In the genomic region with DNA sequence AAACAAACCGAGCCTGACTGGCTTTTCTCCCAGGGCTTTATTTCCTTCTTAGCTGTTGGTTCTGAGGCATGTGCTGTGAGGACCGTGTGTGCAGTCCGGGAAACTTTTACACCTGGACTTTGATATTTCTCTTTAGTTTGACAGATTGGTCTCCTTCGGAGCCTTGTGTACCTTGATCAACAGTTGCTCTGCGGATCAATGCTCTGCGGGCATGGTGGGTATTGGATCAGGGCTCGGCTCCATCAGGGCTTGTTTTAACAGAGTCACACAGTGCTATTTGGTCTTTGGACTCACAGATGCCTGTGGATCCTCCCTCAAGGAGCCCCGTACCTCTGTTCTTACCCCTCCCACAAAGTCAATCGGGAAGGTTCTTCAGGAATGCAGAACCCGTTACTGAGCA, we compare ENCODE assay signal across 10 mouse cellular contexts. TPM values are rescaled to one million over a fixed set of nuclear protein-coding genes. Genes with fewer than 3 reads are reported as not detected.
DNase-seq lines count a peak whose midpoint lies in the region; ATAC-seq and TF ChIP-seq lines count a peak whose summit lies in the region.
"Had no signal": no experiment of that assay in that cellular context is flagged by ENCODE, and none has a peak within 500 bp of the region (broad histone marks: within the 10 kb centered on the region; RNA-seq: fewer than 3 reads in every experiment).

No protein-coding gene starts in this region.

- no peak overlapping the region for H3K9ac ChIP-seq in lung, embryonic 16.5 days (ENCODE audit: low read length)
- no peak overlapping the region; the same call in 1 of the 2 replicates for H3K9ac ChIP-seq in hindbrain, embryonic 15.5 days
- no peak overlapping the region for H3K9ac ChIP-seq in liver, embryonic 11.5 days (ENCODE audit: low read depth, low read length)
- H3K9ac ChIP-seq in stomach, postnatal 0 days (ENCODE audit: low read length) = no peak overlapping the region

- H3K4me1 ChIP-seq in lung, embryonic 16.5 days (replicated peaks; ENCODE audit: control insufficient read depth, insufficient read depth, low read length) = no peaks in the 10 kb centered on the region
- H3K4me1 ChIP-seq in hindbrain, embryonic 15.5 days (replicated peaks) = peaks cover 10% of the 10 kb centered on the region
- H3K4me1 ChIP-seq in liver, embryonic 11.5 days (replicated peaks; ENCODE audit: control insufficient read depth, insufficient read depth, low read length) = 0 out of 2 replicates have a peak, but pooled peaks cover 2% of the 10 kb centered on the region
- H3K4me1 ChIP-seq in stomach, postnatal 0 days (replicated peaks; ENCODE audit: control insufficient read depth, insufficient read depth) = no peaks in the 10 kb centered on the region

- H3K27ac ChIP-seq in lung, embryonic 16.5 days (ENCODE audit: low read length) = no peak overlapping the region
- H3K27ac ChIP-seq in hindbrain, embryonic 15.5 days (replicated peaks) = no peak overlapping the region
- H3K27ac ChIP-seq in liver, embryonic 11.5 days (ENCODE audit: low read depth, low read length) = no peak overlapping the region
- no peak overlapping the region for H3K27ac ChIP-seq in stomach, postnatal 0 days (replicated peaks)

- peak overlapping the region; percentile 69 for H3K4me2 ChIP-seq in lung, embryonic 16.5 days (ENCODE audit: low read depth, low read length)
- H3K4me2 ChIP-seq in hindbrain, embryonic 15.5 days = peak overlapping the region; percentile 57
- H3K4me2 ChIP-seq in liver, embryonic 11.5 days = peak overlapping the region; percentile 57; the same call in 1 of the 2 replicates
- peak overlapping the region; percentile 57 for H3K4me2 ChIP-seq in stomach, postnatal 0 days (replicated peaks; ENCODE audit: low read depth)

- H3K36me3 ChIP-seq in lung, embryonic 16.5 days (ENCODE audit: control insufficient read depth, insufficient read depth, low read length) = no peaks in the 10 kb centered on the region
- H3K36me3 ChIP-seq in hindbrain, embryonic 15.5 days = no peaks in the 10 kb centered on the region
- H3K36me3 ChIP-seq in liver, embryonic 11.5 days (ENCODE audit: control insufficient read depth, insufficient read depth, low read length) = no peaks in the 10 kb centered on the region
- no peaks in the 10 kb centered on the region for H3K36me3 ChIP-seq in stomach, postnatal 0 days (ENCODE audit: control insufficient read depth, insufficient read depth, low read length)

- no peak for DNase-seq in lung, postnatal 10 days
- peak; percentile 34 for DNase-seq in liver, embryonic 11.5 days (ENCODE audit: low spot score)
- DNase-seq in stomach, postnatal 0 days (ENCODE audit: low spot score) = no peak
- no peak for DNase-seq in adrenal gland, adult 2 months
- no peak for DNase-seq in right cerebral cortex, postnatal 4 days
- no peak for DNase-seq in embryo, embryonic 9.5 days (ENCODE audit: extremely low spot score)

- no peak for ATAC-seq in lung, embryonic 16.5 days (ENCODE audit: low read depth)
- ATAC-seq in hindbrain, embryonic 15.5 days (ENCODE audit: low FRiP score, low read depth) = peak; percentile 31; the same call in 1 of the 2 replicates
- ATAC-seq in liver, embryonic 11.5 days (replicated peaks; ENCODE audit: low FRiP score) = peak; percentile 51; the same call in 1 of the 2 replicates
- ATAC-seq in stomach, postnatal 0 days (ENCODE audit: low FRiP score, low TSS enrichment) = no peak; the same call in 1 of the 2 replicates

- TF ChIP-seq CTCF in stomach, postnatal 0 days (IDR thresholded peaks at IDR 0.05; ENCODE audit: low read depth) = no peak

- H3K27me3 ChIP-seq in lung, embryonic 16.5 days (ENCODE audit: control insufficient read depth, insufficient read depth, low read depth, low read length) = no peaks in the 10 kb centered on the region
- H3K27me3 ChIP-seq in hindbrain, embryonic 15.5 days = no peaks in the 10 kb centered on the region
- H3K27me3 ChIP-seq in liver, embryonic 11.5 days (replicated peaks; ENCODE audit: control insufficient read depth, insufficient read depth, low read length) = no peaks in the 10 kb centered on the region; the same call in 1 of the 2 replicates
- H3K27me3 ChIP-seq in stomach, postnatal 0 days (ENCODE audit: control insufficient read depth, insufficient read depth, low read length) = no peaks in the 10 kb centered on the region

- H3K4me3 ChIP-seq in lung, embryonic 16.5 days (ENCODE audit: low read length) = no peak overlapping the region
- H3K4me3 ChIP-seq in hindbrain, embryonic 15.5 days = peak overlapping the region; percentile 39; the same call in 1 of the 2 replicates
- no peak overlapping the region for H3K4me3 ChIP-seq in liver, embryonic 11.5 days (ENCODE audit: low read depth, low read length)
- peak overlapping the region; percentile 37; the same call in 1 of the 2 replicates for H3K4me3 ChIP-seq in stomach, postnatal 0 days (ENCODE audit: low read depth, low read length)

- no peaks in the 10 kb centered on the region for H3K9me3 ChIP-seq in lung, embryonic 16.5 days (ENCODE audit: control insufficient read depth, low read length)
- no peaks in the 10 kb centered on the region for H3K9me3 ChIP-seq in hindbrain, embryonic 15.5 days
- H3K9me3 ChIP-seq in liver, embryonic 11.5 days (ENCODE audit: control insufficient read depth, low read length) = no peaks in the 10 kb centered on the region
- no peaks in the 10 kb centered on the region for H3K9me3 ChIP-seq in stomach, postnatal 0 days (ENCODE audit: control insufficient read depth, low read length)

- TF ChIP-seq EP300 in stomach, postnatal 0 days (optimal IDR thresholded peaks at IDR 0.05) = no peak

- WGBS in lung, embryonic 16.5 days = 44% methylated on average over 10 of the region's 10 CpGs
- WGBS in hindbrain, embryonic 15.5 days = 61% methylated on average over 10 of the region's 10 CpGs
- WGBS in liver, embryonic 11.5 days = 58% methylated on average over 10 of the region's 10 CpGs
- WGBS in stomach, postnatal 0 days = 37% methylated on average over 10 of the region's 10 CpGs

RNA-seq across cellular contexts. Expression of gene Sult6b2, which starts 9.7 kb away (rescaled TPM):
- polyA plus RNA-seq in lung, embryonic 16.5 days (2015; fragmentation: Nextera tagmentation; extraction: Ambion mirVana) = not detected in 2 replicates
- 0.30 TPM in 1 of 2 replicates, not detected in the other for polyA plus RNA-seq in hindbrain, embryonic 15.5 days (2015; fragmentation: Nextera tagmentation; extraction: Ambion mirVana)
- polyA plus RNA-seq in liver, embryonic 11.5 days (2014; fragmentation: Nextera tagmentation; extraction: Ambion mirVana) = 0.07 TPM in 1 of 2 replicates, not detected in the other
- not detected in 2 replicates for polyA plus RNA-seq in stomach, postnatal 0 days (2015; fragmentation: Nextera tagmentation; extraction: Ambion mirVana)
- total RNA-seq in adrenal gland, adult 2 months (2021) = not detected
- not detected in 2 replicates for polyA plus RNA-seq in adrenal gland, adult 2 months (2012; rRNA removed)
- total RNA-seq: left cerebral cortex, adult 18-20 months had no signal
- polyA plus RNA-seq: spleen, adult 2 months had no signal

RNA-seq across cellular contexts. Expression of gene Cmas, which starts 57.5 kb away (rescaled TPM):
- polyA plus RNA-seq in lung, embryonic 16.5 days (2015; fragmentation: Nextera tagmentation; extraction: Ambion mirVana) = 61.7 and 65.1 TPM in 2 replicates
- 185 and 188 TPM in 2 replicates for polyA plus RNA-seq in hindbrain, embryonic 15.5 days (2015; fragmentation: Nextera tagmentation; extraction: Ambion mirVana)
- polyA plus RNA-seq in liver, embryonic 11.5 days (2014; fragmentation: Nextera tagmentation; extraction: Ambion mirVana) = 93.0 and 102 TPM in 2 replicates
- polyA plus RNA-seq in stomach, postnatal 0 days (2015; fragmentation: Nextera tagmentation; extraction: Ambion mirVana) = 79.5 and 80.7 TPM in 2 replicates
- total RNA-seq in adrenal gland, adult 2 months (2021) = 10 to 100 TPM; 30.5 to 30.8 TPM
- 4.4 and 11.0 TPM in 2 replicates for polyA plus RNA-seq in adrenal gland, adult 2 months (2012; rRNA removed)

Comparison
In these comparisons a context has a peak if more than half of its experiments do, and no peak if none do; other contexts are left out.
1. ATAC-seq: peak in hindbrain, embryonic 15.5 days (single experiment) and liver, embryonic 11.5 days (single experiment); none in lung, embryonic 16.5 days (single experiment) and stomach, postnatal 0 days (single experiment).
2. H3K4me3 ChIP-seq: peak in hindbrain, embryonic 15.5 days (single experiment) and stomach, postnatal 0 days (single experiment); none in lung, embryonic 16.5 days (single experiment) and liver, embryonic 11.5 days (single experiment).
3. Peak in every context shown above with its lines, with median percentiles within 50 percentile points of each other: H3K4me2 ChIP-seq.